Mouse (Mus musculus): ENCODE data around the gene Clec4a2.
"Not testable (repeated sequence)": the region's sequence is repeated elsewhere in the genome, so short reads cannot be mapped to it uniquely, and the experiment has no call there.

Clec4a2 gene

GRCm38 (mm10) chr6:123106128-123106527, at the start of gene Clec4a2:
Clec4a2 (plus strand) TSS chr6:123106428.
- in situ Hi-C loops (cut with MboI; ENCODE audit: low pct_unique_long_range_greater_than_20kb in 1 of 2, low sequenced_read_pairs in 2 of 2, unreplicated experiment in 1 of 2) = not testable (repeated sequence)

- in situ Hi-C loops (cut with MboI; ENCODE audit: low pct_unique_long_range_greater_than_20kb in 1 of 2, low sequenced_read_pairs in 2 of 2, unreplicated experiment in 1 of 2) = no loop called here
Measured at GRCm38 (mm10) chr6:123095125-123095843, 10.9 kb upstream of the Clec4a2 start.

- in situ Hi-C loops (cut with MboI; ENCODE audit: low pct_unique_long_range_greater_than_20kb in 1 of 2, low sequenced_read_pairs in 2 of 2, unreplicated experiment in 1 of 2) = no loop called here
Measured at GRCm38 (mm10) chr6:123123195-123123594, 17.0 kb downstream of the Clec4a2 start.

- in situ Hi-C loops (cut with MboI; ENCODE audit: low pct_unique_long_range_greater_than_20kb in 1 of 2, low sequenced_read_pairs in 2 of 2, unreplicated experiment in 1 of 2) = no loop called here
Measured at GRCm38 (mm10) chr6:123127173-123127572, 20.9 kb downstream of the Clec4a2 start.

GRCm38 (mm10) chr6:123137766-123138526, 31.7 kb downstream of the Clec4a2 start:
- in situ Hi-C loops (cut with MboI; ENCODE audit: low pct_unique_long_range_greater_than_20kb in 1 of 2, low sequenced_read_pairs in 2 of 2, unreplicated experiment in 1 of 2) = not testable (repeated sequence)

- in situ Hi-C loops (cut with MboI; ENCODE audit: low pct_unique_long_range_greater_than_20kb in 1 of 2, low sequenced_read_pairs in 2 of 2, unreplicated experiment in 1 of 2) = loop anchor here in 1 of 2 experiments (25.0 kb wide), 1 partner anchor 258 kb away; the partner anchor contains the start of gene Clec4a1
Measured at GRCm38 (mm10) chr6:123170106-123170505, 63.9 kb downstream of the Clec4a2 start.

- in situ Hi-C loops (cut with MboI; ENCODE audit: low pct_unique_long_range_greater_than_20kb in 1 of 2, low sequenced_read_pairs in 2 of 2, unreplicated experiment in 1 of 2) = loop anchor here in 1 of 2 experiments (25.0 kb wide), 1 partner anchor 259 kb away; the partner anchor contains the start of gene Clec4a1
Measured at GRCm38 (mm10) chr6:123171040-123171439, 64.8 kb downstream of the Clec4a2 start.

GRCm38 (mm10) chr6:123172593-123172992, 66.4 kb downstream of the Clec4a2 start, which contains the start of gene Clec4b2:
Clec4b2 (plus strand) TSS chr6:123172893.
- in situ Hi-C loops (cut with MboI; ENCODE audit: low pct_unique_long_range_greater_than_20kb in 1 of 2, low sequenced_read_pairs in 2 of 2, unreplicated experiment in 1 of 2) = loop anchor here in 1 of 2 experiments (25.0 kb wide), 1 partner anchor 260 kb away; the partner anchor contains the start of gene Clec4a1

GRCm38 (mm10) chr6:123175549-123175948, 69.3 kb downstream of the Clec4a2 start:
- in situ Hi-C loops (cut with MboI; ENCODE audit: low pct_unique_long_range_greater_than_20kb in 1 of 2, low sequenced_read_pairs in 2 of 2, unreplicated experiment in 1 of 2) = no loop called here

GRCm38 (mm10) chr6:123184862-123185261, 78.6 kb downstream of the Clec4a2 start:
- in situ Hi-C loops (cut with MboI; ENCODE audit: low pct_unique_long_range_greater_than_20kb in 1 of 2, low sequenced_read_pairs in 2 of 2, unreplicated experiment in 1 of 2) = loop anchor here in 1 of 2 experiments (10.0 kb wide), 1 partner anchor 290 kb away; no protein-coding TSS in a partner anchor

All from mouse embryonic stem cell (cell line).